Mouse (Mus musculus): ENCODE data around the gene Mad2l2. TPM values are rescaled to one million over a fixed set of nuclear protein-coding genes. Genes with fewer than 3 reads are reported as not detected.
"Not testable (repeated sequence)": the region's sequence is repeated elsewhere in the genome, so short reads cannot be mapped to it uniquely, and the experiment has no call there.

Mad2l2 gene
- polyA plus RNA-seq, 1 experiment from 2014 or later: 47.6 TPM

DNA sequence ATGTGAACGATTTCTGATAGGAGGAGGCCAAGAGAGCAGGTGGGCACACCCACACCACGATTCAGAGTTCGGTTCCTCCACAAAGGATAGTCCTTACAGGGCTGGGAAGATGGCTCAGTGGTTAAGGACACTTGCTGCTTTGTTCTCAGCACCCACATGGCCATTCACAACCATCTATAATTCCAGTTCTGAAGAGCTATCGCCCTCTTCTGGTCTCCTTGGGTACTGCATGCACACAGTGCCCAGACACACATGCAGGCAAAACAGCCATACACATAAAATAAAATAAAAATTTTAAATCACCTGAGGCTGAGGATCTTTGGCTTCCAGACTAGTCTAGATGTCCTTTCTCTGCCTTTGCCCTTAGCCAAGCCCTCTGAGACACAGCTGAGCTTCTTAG is 12.8 kb upstream of the Mad2l2 start:
- Histone ChIP-seq H3K36me3 (ENCODE audit: control insufficient read depth, insufficient read depth, low read length) (no peaks in the 10 kb centered on the region), H3K4me2 (ENCODE audit: low read depth, low read length) (no peak overlapping the region), H3K4me3 (ENCODE audit: low read length) (no peak overlapping the region), H3K9me3 (ENCODE audit: control insufficient read depth, low read length) (no peaks in the 10 kb centered on the region), H3K27me3 (ENCODE audit: control insufficient read depth, insufficient read depth, low read depth, low read length) (no peaks in the 10 kb centered on the region), H3K4me1 (replicated peaks; ENCODE audit: control insufficient read depth, insufficient read depth, low read length) (no peaks in the 10 kb centered on the region), H3K9ac (ENCODE audit: low read length) (no peak overlapping the region), H3K27ac (ENCODE audit: low read length) (no peak overlapping the region)
- no peak for ATAC-seq (ENCODE audit: low read depth)
- WGBS: 72% methylated on average over 4 of the region's 4 CpGs

DNA sequence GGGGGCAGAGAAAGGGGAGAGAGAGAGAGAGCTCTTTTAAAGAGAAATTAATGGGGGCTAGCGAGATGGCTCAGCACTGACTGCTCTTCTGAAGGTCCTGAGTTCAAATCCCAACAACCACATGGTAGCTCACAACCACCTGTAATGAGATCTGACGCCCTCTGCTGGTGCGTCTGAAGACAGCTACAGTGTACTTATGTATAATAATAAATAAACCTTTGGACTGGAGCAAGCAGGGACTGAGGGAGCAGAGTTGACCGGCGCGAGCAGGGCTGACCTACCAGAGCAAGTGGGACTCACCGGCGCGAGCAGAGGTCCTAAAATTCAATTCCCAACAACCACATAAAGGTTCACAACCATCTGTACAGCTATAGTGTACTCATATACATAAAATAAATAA is 10.6 kb upstream of the Mad2l2 start:
- 84% methylated on average over 9 of the region's 9 CpGs for WGBS
- not testable (repeated sequence) for H3K9me3 ChIP-seq (ENCODE audit: control insufficient read depth, low read length); ATAC-seq (ENCODE audit: low read depth); H3K4me2 ChIP-seq (ENCODE audit: low read depth, low read length); H3K27ac ChIP-seq (ENCODE audit: low read length); H3K27me3 ChIP-seq (ENCODE audit: control insufficient read depth, insufficient read depth, low read depth, low read length); H3K9ac ChIP-seq (ENCODE audit: low read length); H3K36me3 ChIP-seq (ENCODE audit: control insufficient read depth, insufficient read depth, low read length); H3K4me1 ChIP-seq (replicated peaks; ENCODE audit: control insufficient read depth, insufficient read depth, low read length); H3K4me3 ChIP-seq (ENCODE audit: low read length)

DNA sequence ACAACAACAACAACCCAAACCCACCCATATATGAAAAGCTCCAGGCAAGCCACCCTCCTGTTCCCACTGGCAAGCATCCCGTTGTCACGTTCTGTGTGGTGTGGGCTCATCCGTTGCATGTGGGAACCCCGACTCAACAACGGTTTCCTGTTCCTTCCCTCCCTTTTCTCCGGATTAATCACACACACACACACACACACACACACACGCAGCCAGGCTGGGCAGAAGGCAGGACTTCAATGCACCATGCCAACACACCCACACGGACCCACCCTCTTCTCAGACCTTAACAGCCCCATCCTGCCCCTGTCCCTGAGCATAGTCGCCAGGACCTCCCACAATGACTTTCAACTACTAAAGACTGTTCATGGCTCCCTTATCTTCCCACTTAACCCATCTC is 9.6 kb upstream of the Mad2l2 start:
- WGBS: 68% methylated on average over 9 of the region's 9 CpGs
- H3K4me3 ChIP-seq (ENCODE audit: low read length): no peak overlapping the region
- no peak for ATAC-seq (ENCODE audit: low read depth)

DNA sequence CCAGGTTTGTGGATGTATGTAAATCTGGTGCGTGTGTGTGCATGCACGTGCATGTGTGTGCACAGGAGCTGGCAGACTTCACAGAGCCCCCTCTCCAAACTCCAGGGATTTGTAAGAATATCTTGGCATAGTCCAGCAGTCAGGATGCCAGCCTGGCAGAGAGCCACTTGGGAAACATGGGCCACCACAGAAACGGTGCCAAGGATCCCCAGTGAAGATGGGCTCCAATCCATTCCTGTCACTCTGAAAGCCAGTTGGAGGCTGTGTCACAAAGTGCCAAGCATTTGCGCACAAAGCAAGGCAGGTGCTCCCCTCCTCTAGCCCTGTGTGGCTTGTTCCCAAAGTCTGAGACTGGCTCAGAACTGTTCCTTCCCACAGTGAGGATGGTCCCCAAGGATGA is 8.8 kb upstream of the Mad2l2 start:
- Histone ChIP-seq H3K4me2 (ENCODE audit: low read depth, low read length) (no peak overlapping the region), H3K27ac (ENCODE audit: low read length) (no peak overlapping the region), H3K4me1 (replicated peaks; ENCODE audit: control insufficient read depth, insufficient read depth, low read length) (no peaks in the 10 kb centered on the region), H3K4me3 (ENCODE audit: low read length) (no peak overlapping the region), H3K27me3 (ENCODE audit: control insufficient read depth, insufficient read depth, low read depth, low read length) (no peaks in the 10 kb centered on the region), H3K36me3 (ENCODE audit: control insufficient read depth, insufficient read depth, low read length) (no peaks in the 10 kb centered on the region), H3K9me3 (ENCODE audit: control insufficient read depth, low read length) (no peaks in the 10 kb centered on the region), H3K9ac (ENCODE audit: low read length) (no peak overlapping the region)
- no peak for ATAC-seq (ENCODE audit: low read depth)
- WGBS: 67% methylated on average over 4 of the region's 4 CpGs

More for the DNA sequence above, 9.6 kb upstream of the Mad2l2 start:
- H3K27me3 ChIP-seq (ENCODE audit: control insufficient read depth, insufficient read depth, low read depth, low read length): no peaks in the 10 kb centered on the region
- H3K36me3 ChIP-seq (ENCODE audit: control insufficient read depth, insufficient read depth, low read length): no peaks in the 10 kb centered on the region
- no peak overlapping the region for H3K27ac ChIP-seq (ENCODE audit: low read length)
- no peak overlapping the region for H3K9ac ChIP-seq (ENCODE audit: low read length)
- no peaks in the 10 kb centered on the region for H3K9me3 ChIP-seq (ENCODE audit: control insufficient read depth, low read length)
- no peak overlapping the region for H3K4me2 ChIP-seq (ENCODE audit: low read depth, low read length)
- no peaks in the 10 kb centered on the region for H3K4me1 ChIP-seq (replicated peaks; ENCODE audit: control insufficient read depth, insufficient read depth, low read length)

DNA sequence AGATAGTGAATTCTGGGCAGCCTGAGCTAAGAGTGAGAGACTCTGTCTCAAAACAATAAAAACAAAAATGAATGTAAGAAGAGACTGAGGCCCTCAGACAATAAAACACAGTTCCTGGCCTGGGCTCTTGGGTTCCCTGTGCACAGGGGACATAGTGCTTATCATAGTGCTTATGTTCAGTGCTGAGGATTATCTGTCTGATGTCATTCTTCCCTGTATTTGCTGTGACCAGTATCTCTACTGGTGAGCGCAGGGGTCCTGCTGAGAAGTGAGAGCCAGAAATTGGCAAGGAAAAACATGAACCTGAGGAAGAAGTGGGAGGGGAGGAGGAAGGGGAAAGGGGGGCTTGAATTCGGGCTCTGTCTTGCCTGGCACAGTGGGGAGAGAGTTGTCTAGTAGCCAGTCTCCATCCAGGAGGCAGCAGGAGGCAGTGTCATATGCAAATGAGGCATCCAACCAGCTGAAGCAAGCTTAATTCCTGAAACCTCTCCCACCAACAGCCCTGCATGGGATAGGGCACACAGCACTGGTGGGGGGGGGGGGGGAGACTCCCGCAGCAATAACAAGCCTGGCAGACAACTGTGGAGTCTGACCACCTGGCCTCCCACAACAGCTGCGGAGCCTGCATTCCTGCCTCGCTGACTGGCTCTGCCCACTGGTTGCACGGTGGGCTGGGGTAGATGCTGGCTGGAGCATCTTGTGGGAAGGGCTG is 8.0 kb upstream of the Mad2l2 start:
- 18% methylated on average over 6 of the region's 6 CpGs for WGBS
- ATAC-seq (ENCODE audit: low read depth): no peak

DNA sequence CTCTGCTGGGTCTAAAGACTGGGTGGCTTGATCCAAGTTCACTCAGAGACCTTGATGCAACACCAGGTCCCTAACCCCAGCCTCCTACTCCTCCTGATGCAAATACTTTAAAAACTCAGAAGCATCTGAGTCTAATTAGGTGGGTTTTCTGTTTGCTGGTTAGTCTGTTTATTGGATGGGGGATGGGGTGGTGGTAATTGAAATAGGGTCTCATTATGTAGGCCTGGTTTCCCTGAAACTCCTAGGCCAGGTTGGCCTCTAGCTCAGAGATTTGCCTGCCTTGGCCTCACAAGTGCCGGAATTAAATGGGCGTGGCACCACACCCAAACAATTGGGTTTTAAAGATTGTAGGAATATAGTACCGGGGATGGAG is 7.5 kb upstream of the Mad2l2 start:
- Histone ChIP-seq H3K4me1 (replicated peaks; ENCODE audit: control insufficient read depth, insufficient read depth, low read length) (no peaks in the 10 kb centered on the region), H3K36me3 (ENCODE audit: control insufficient read depth, insufficient read depth, low read length) (no peaks in the 10 kb centered on the region), H3K27me3 (ENCODE audit: control insufficient read depth, insufficient read depth, low read depth, low read length) (peaks cover 2% of the 10 kb centered on the region; the same call in 1 of the 2 replicates), H3K27ac (ENCODE audit: low read length) (no peak overlapping the region), H3K4me3 (ENCODE audit: low read length) (no peak overlapping the region), H3K9ac (ENCODE audit: low read length) (no peak overlapping the region), H3K9me3 (ENCODE audit: control insufficient read depth, low read length) (no peaks in the 10 kb centered on the region), H3K4me2 (ENCODE audit: low read depth, low read length) (no peak overlapping the region)
- no peak for ATAC-seq (ENCODE audit: low read depth)
- 72% methylated on average over 3 of the region's 3 CpGs for WGBS

More for the DNA sequence above, 8.0 kb upstream of the Mad2l2 start:
- Histone ChIP-seq H3K4me2 (ENCODE audit: low read depth, low read length) (no peak overlapping the region), H3K4me3 (ENCODE audit: low read length) (no peak overlapping the region), H3K9ac (ENCODE audit: low read length) (no peak overlapping the region), H3K4me1 (replicated peaks; ENCODE audit: control insufficient read depth, insufficient read depth, low read length) (no peaks in the 10 kb centered on the region), H3K27ac (ENCODE audit: low read length) (no peak overlapping the region), H3K27me3 (ENCODE audit: control insufficient read depth, insufficient read depth, low read depth, low read length) (no peaks in the 10 kb centered on the region; the same call in 1 of the 2 replicates), H3K9me3 (ENCODE audit: control insufficient read depth, low read length) (no peaks in the 10 kb centered on the region), H3K36me3 (ENCODE audit: control insufficient read depth, insufficient read depth, low read length) (no peaks in the 10 kb centered on the region)

DNA sequence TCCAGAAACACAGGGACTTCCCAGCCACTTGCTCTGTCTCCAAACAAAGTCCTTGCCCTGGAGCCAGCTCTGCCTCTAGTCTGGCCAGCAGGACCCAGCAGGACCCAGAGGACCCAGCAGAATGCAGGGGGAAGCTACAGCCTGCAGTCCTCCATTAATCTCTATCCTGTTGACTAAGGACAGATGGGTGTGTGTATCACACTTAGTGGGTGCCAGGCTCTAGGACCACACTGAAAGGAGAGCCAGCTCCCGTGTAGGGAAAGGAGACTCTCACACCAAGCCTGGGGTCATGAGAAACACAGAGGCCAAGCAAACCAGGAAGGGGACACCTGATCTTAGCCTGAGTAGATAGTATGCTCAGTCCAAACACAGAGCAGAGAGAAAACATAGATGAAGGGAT is 1.9 kb upstream of the Mad2l2 start:
- WGBS: 59% methylated on average over 1 of the region's 1 CpGs
- Histone ChIP-seq H3K36me3 (ENCODE audit: control insufficient read depth, insufficient read depth, low read length) (no peaks in the 10 kb centered on the region), H3K4me3 (ENCODE audit: low read length) (no peak overlapping the region), H3K27ac (ENCODE audit: low read length) (no peak overlapping the region), H3K27me3 (ENCODE audit: control insufficient read depth, insufficient read depth, low read depth, low read length) (peaks cover 36% of the 10 kb centered on the region), H3K9ac (ENCODE audit: low read length) (no peak overlapping the region), H3K9me3 (ENCODE audit: control insufficient read depth, low read length) (no peaks in the 10 kb centered on the region), H3K4me2 (ENCODE audit: low read depth, low read length) (no peak overlapping the region), H3K4me1 (replicated peaks; ENCODE audit: control insufficient read depth, insufficient read depth, low read length) (peaks cover 12% of the 10 kb centered on the region)
- no peak for ATAC-seq (ENCODE audit: low read depth)

DNA sequence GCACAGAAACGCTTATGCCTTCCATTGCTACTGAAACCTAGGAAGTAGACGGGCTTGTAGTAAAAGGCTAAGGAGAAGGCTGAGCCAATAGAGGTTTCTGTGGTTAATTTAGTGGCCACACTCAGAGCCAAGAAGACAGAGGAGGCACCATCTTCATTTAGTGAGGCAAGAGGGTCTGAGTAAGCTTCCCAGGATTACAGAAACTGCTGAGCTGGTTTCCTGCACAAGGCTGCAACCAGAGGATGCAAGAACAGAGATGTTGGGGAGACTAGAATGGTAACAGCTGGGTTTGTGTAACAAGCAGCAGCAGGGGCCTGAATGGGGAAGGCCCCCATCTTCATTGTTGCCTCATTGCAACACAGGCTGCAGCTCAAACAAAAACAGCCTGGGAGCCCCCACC is 1.5 kb upstream of the Mad2l2 start:
- H3K9me3 ChIP-seq (ENCODE audit: control insufficient read depth, low read length): no peaks in the 10 kb centered on the region
- no peak for ATAC-seq (ENCODE audit: low read depth)
- no peak overlapping the region for H3K9ac ChIP-seq (ENCODE audit: low read length)
- no peak overlapping the region for H3K4me3 ChIP-seq (ENCODE audit: low read length)
- no peak overlapping the region for H3K4me2 ChIP-seq (ENCODE audit: low read depth, low read length)
- H3K36me3 ChIP-seq (ENCODE audit: control insufficient read depth, insufficient read depth, low read length): no peaks in the 10 kb centered on the region
- peaks cover 36% of the 10 kb centered on the region for H3K27me3 ChIP-seq (ENCODE audit: control insufficient read depth, insufficient read depth, low read depth, low read length)
- 52% methylated on average over 2 of the region's 2 CpGs for WGBS
- peaks cover 12% of the 10 kb centered on the region for H3K4me1 ChIP-seq (replicated peaks; ENCODE audit: control insufficient read depth, insufficient read depth, low read length)
- H3K27ac ChIP-seq (ENCODE audit: low read length): no peak overlapping the region

DNA sequence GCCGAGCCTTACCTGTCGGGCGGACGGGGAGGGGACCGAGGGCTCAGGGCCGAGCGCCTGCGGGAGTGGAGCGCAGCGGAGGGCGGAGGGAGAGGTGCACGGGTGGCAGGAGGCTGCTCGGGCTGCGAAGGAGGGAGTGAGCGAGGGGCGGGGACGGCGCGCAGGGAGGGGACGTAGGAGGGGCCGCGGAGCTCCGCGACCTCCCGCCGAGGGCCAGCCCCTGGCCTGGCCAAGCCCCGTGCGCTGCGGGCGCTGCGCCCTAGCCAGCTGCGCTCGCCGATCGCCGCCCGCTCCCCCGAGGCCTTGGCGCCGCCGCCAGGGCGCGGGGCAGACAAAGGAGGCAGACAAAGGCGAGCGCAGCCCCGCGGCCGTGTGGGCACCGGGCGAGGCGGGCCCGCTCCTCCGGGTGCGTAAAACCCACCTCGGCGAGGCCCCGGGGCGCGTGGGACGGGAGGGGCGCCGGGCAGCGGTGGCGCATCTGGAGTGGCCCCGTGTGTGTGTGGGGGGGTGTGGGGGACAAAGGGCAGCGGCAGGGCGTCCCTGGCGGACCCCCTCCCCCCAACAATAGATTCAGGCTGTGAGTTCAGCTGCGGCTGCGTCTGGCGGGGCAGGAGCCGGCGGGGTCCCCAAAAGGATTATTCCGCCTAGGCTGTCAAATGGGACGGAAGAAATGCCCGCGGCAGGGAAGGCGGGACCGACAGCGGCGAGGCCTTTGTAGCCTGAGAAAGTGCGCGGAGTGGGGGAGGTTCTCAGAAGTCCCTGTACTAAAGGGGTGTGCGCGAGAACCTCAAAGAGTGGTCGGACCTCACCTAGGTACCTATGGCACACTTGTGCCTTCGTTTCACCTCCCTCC is 603 bp downstream of the Mad2l2 start, which contains the start of gene Draxin:
Draxin (minus strand) TSS at position 138 of the 853 bp plus-strand sequence.
- Histone ChIP-seq H3K4me3 (ENCODE audit: low read length) (peak within 1 kb of the TSS; percentile 71), H3K27me3 (ENCODE audit: control insufficient read depth, insufficient read depth, low read depth, low read length) (peaks cover 36% of the 10 kb centered on the region), H3K4me1 (replicated peaks; ENCODE audit: control insufficient read depth, insufficient read depth, low read length) (peaks cover 12% of the 10 kb centered on the region), H3K9ac (ENCODE audit: low read length) (peak within 1 kb of the TSS; percentile 79), H3K27ac (ENCODE audit: low read length) (no peak within 1 kb of the TSS), H3K36me3 (ENCODE audit: control insufficient read depth, insufficient read depth, low read length) (no peaks in the 10 kb centered on the region), H3K4me2 (ENCODE audit: low read depth, low read length) (peak within 1 kb of the TSS; percentile 98), H3K9me3 (ENCODE audit: control insufficient read depth, low read length) (no peaks in the 10 kb centered on the region)
- peak; percentile 96 for ATAC-seq (ENCODE audit: low read depth)
- WGBS: under 1% methylated on average over 71 of the region's 87 CpGs
